Mouse (Mus musculus) adipocyte (in vitro differentiated cells): ENCODE measurements at regions not wholly inside any gene's neighbourhood (a gene's known extent, or its start where the extent isn't known, plus 50 kb on each side); places are given as distances from the start of the nearest gene placed in this dataset.
"Not testable (repeated sequence)": the region's sequence is repeated elsewhere in the genome, so short reads cannot be mapped to it uniquely, and the experiment has no call there.

Source experiments
- DNase-seq: peaks from one replicate; pipeline ENCODE4 v3.0.0-alpha.2; 2016; ENCODE audit warnings: low spot score

DNA sequence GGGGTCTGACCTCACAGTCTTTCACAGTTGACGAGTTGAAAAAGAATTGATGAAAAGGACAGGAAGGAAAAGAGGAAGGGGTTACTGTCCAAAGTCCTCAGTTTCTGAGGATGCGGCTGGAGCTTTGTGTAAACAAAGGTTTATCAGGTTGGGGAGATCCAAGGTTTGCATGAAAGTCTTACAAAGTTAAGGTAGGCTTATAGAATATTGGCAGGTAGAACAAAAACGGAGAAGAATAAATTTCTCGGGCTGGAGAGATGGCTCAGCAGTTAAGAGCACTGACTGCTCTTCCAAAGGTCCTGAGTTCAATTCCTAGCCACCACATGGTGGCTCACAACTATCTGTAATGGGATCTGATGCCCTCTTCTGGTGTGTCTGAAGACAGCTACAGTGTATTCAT is 60.9 kb upstream of the Acpp start:
- not testable (repeated sequence) for DNase-seq

DNA sequence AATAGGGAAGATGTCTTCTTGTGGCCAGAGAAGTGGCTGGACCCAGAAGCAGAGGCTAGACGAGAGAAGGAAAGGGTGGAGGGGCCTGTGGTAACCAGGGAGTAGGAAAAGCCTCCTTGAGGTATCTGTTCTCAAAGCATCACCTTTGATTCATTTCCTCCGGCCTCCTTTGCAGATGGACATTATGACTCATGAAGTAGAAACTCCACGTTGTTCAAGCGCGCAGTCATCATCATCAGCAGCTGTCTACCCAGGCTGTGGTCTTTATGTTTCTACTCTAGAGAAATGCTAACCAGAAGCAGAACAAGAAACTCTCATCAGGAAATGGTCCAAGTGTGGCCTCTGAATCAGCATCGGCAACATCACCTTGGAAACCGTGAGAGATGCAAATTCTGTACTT is 50.3 kb upstream of the Acpp start:
- no peak for DNase-seq
